ENCODE assay signal across 10 mouse cellular contexts in the genomic region with DNA sequence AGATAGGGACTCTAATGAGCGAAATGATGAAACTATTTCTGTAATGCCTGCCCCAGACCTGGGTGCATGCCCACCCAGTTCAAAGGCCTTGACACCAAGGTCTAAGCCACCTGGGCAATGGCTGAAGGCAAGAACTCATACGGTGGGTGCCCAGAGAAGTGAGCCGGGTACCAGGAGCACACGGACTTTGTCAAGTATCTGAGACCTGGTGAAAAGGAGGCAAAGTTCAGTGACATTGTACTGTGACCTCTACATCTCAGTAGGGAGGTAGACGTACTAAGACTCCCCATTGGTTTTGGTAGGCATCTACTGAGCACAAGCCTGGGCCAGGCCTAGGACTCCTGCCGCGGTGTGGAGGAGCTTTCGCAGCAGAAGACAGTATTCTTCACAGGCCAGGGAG. TPM values are rescaled to one million over a fixed set of nuclear protein-coding genes. Genes with fewer than 3 reads are reported as not detected.
"Had no signal": no experiment of that assay in that cellular context is flagged by ENCODE, and none has a peak within 500 bp of the region (broad histone marks: within the 10 kb centered on the region; RNA-seq: fewer than 3 reads in every experiment).

No protein-coding gene starts in this region.

- H3K36me3 ChIP-seq: limb, embryonic 10.5 days; midbrain, embryonic 13.5 days; stomach, embryonic 15.5 days had no signal

- H3K9ac ChIP-seq: liver, embryonic 14.5 days; midbrain, embryonic 13.5 days; stomach, embryonic 15.5 days had no signal

- H3K4me3 ChIP-seq: limb, embryonic 10.5 days; midbrain, embryonic 13.5 days; stomach, embryonic 15.5 days had no signal

- H3K4me1 ChIP-seq: midbrain, embryonic 13.5 days had no signal

- DNase-seq: kidney, postnatal 14 days; lung, adult 2 months; lung, postnatal 36 days; right cerebral cortex, postnatal 14 days; thymus, postnatal 4 days had no signal

- H3K27me3 ChIP-seq: midbrain, embryonic 13.5 days; stomach, embryonic 15.5 days had no signal

- ATAC-seq: midbrain, embryonic 13.5 days had no signal

- H3K4me2 ChIP-seq: midbrain, embryonic 13.5 days; stomach, embryonic 15.5 days had no signal

- H3K27ac ChIP-seq: limb, embryonic 10.5 days; liver, embryonic 14.5 days; midbrain, embryonic 13.5 days; stomach, embryonic 15.5 days had no signal

- H3K9me3 ChIP-seq: limb, embryonic 10.5 days; midbrain, embryonic 13.5 days; stomach, embryonic 15.5 days had no signal

RNA-seq across cellular contexts. Expression of gene Rd3, which starts 31.8 kb away (rescaled TPM):
- total RNA-seq: megakaryocyte progenitor cell, adult 5-6 weeks had no signal
